Mouse (Mus musculus): ENCODE results near the gene Smim14. TPM values are rescaled to one million over a fixed set of nuclear protein-coding genes. Genes with fewer than 3 reads are reported as not detected.

Gene Smim14
- polyA plus RNA-seq, 1 experiment = 110 TPM

- Histone ChIP-seq H3K36me3 (ENCODE audit: control insufficient read depth, insufficient read depth, low read length) (peaks cover 8% of the 10 kb centered on the region; the same call in 1 of the 2 replicates), H3K4me3 (ENCODE audit: control insufficient read depth, insufficient read depth, low read length) (no peak overlapping the region), H3K27ac (ENCODE audit: control insufficient read depth, insufficient read depth, low read length) (no peak overlapping the region), H3K27me3 (ENCODE audit: control insufficient read depth, insufficient read depth, low read length) (no peaks in the 10 kb centered on the region), H3K4me1 (replicated peaks; ENCODE audit: control insufficient read depth, insufficient read depth, low read length) (no peaks in the 10 kb centered on the region)
- TF ChIP-seq POLR2A (IDR thresholded peaks at IDR 0.05; ENCODE audit: control insufficient read depth, extremely low read depth, insufficient read depth, low read length, poor library complexity) (no peak), CTCF (IDR thresholded peaks at IDR 0.05; ENCODE audit: borderline replicate concordance, control insufficient read depth, extremely low read depth, insufficient read depth, low read length, poor library complexity) (no peak)
- 86% methylated on average over 26 of the region's 26 CpGs for WGBS
- DNase-seq = no peak
Observed at GRCm38 (mm10) chr5:65415653-65416458, 121.1 kb downstream of the Smim14 start.

GRCm38 (mm10) chr5:65407989-65408388 is 129.0 kb downstream of the Smim14 start:
- WGBS = 98% methylated on average over 12 of the region's 12 CpGs
- Histone ChIP-seq H3K36me3 (ENCODE audit: control insufficient read depth, insufficient read depth, low read length) (peaks cover 23% of the 10 kb centered on the region), H3K27me3 (ENCODE audit: control insufficient read depth, insufficient read depth, low read length) (no peaks in the 10 kb centered on the region), H3K4me3 (ENCODE audit: control insufficient read depth, insufficient read depth, low read length) (no peak overlapping the region), H3K27ac (ENCODE audit: control insufficient read depth, insufficient read depth, low read length) (no peak overlapping the region), H3K4me1 (replicated peaks; ENCODE audit: control insufficient read depth, insufficient read depth, low read length) (no peaks in the 10 kb centered on the region)
- DNase-seq = no peak
- TF ChIP-seq POLR2A (IDR thresholded peaks at IDR 0.05; ENCODE audit: control insufficient read depth, extremely low read depth, insufficient read depth, low read length, poor library complexity) (no peak), CTCF (IDR thresholded peaks at IDR 0.05; ENCODE audit: borderline replicate concordance, control insufficient read depth, extremely low read depth, insufficient read depth, low read length, poor library complexity) (no peak)

- peaks cover 41% of the 10 kb centered on the region for H3K36me3 ChIP-seq (ENCODE audit: control insufficient read depth, insufficient read depth, low read length)
- no peaks in the 10 kb centered on the region for H3K4me1 ChIP-seq (replicated peaks; ENCODE audit: control insufficient read depth, insufficient read depth, low read length)
- DNase-seq = peak; percentile 74
- WGBS = 25% methylated on average over 2 of the region's 2 CpGs
- H3K4me3 ChIP-seq (ENCODE audit: control insufficient read depth, insufficient read depth, low read length) = no peak overlapping the region
- no peaks in the 10 kb centered on the region for H3K27me3 ChIP-seq (ENCODE audit: control insufficient read depth, insufficient read depth, low read length)
- TF ChIP-seq CTCF (IDR thresholded peaks at IDR 0.05; ENCODE audit: borderline replicate concordance, control insufficient read depth, extremely low read depth, insufficient read depth, low read length, poor library complexity) (peak; percentile 38; the same call in 1 of the 2 replicates), POLR2A (IDR thresholded peaks at IDR 0.05; ENCODE audit: control insufficient read depth, extremely low read depth, insufficient read depth, low read length, poor library complexity) (no peak)
- no peak overlapping the region for H3K27ac ChIP-seq (ENCODE audit: control insufficient read depth, insufficient read depth, low read length)
Observed at GRCm38 (mm10) chr5:65401251-65401994, 135.6 kb downstream of the Smim14 start.

Other genes with a start within 250 kb of the Smim14 start
- gene Rfc1, start 201.5 kb downstream of the Smim14 start, polyA plus RNA-seq (2012; rRNA removed) = 20.0 and 27.9 TPM in 2 replicates
- gene Klb, start 188.9 kb downstream of the Smim14 start, polyA plus RNA-seq (2012; rRNA removed) = 1.1 and 1.6 TPM in 2 replicates
- 342 and 364 TPM in 2 replicates for gene Rpl9, start 145.7 kb downstream of the Smim14 start, polyA plus RNA-seq (2012; rRNA removed)
- gene Lias, start 145.7 kb downstream of the Smim14 start, polyA plus RNA-seq (2012; rRNA removed) = 14.7 and 17.3 TPM in 2 replicates
- gene Ugdh, start 101.2 kb downstream of the Smim14 start, polyA plus RNA-seq (2012; rRNA removed) = 10.1 and 10.7 TPM in 2 replicates
- gene Gm43552, start 44.4 kb downstream of the Smim14 start, polyA plus RNA-seq (2012; rRNA removed) = not detected in 2 replicates
- gene Ube2k, start within 50 bp of the Smim14 start, polyA plus RNA-seq (2012; rRNA removed) = 19.6 and 21.7 TPM in 2 replicates
- 51.7 and 52.2 TPM in 2 replicates for gene Pds5a, start 161.1 kb upstream of the Smim14 start, polyA plus RNA-seq (2012; rRNA removed)
- 22.0 and 32.2 TPM in 2 replicates for gene N4bp2, start 226.3 kb upstream of the Smim14 start, polyA plus RNA-seq (2012; rRNA removed)

Data from thymus, adult 2 months (tissue).